Mouse (Mus musculus): ENCODE results near the gene Schip1.

Gene Schip1

GRCm38 (mm10) chr3:68585213-68585612 is 520.6 kb downstream of the Schip1 start:
- DNase-seq (ENCODE audit: low spot score): no peak

GRCm38 (mm10) chr3:68586646-68587064 is 522.1 kb downstream of the Schip1 start:
- no peak for DNase-seq (ENCODE audit: low spot score)

GRCm38 (mm10) chr3:68587567-68588245 is 523.1 kb downstream of the Schip1 start:
- no peak for DNase-seq (ENCODE audit: low spot score)

GRCm38 (mm10) chr3:68589220-68589840 is 524.7 kb downstream of the Schip1 start:
- no peak for DNase-seq (ENCODE audit: low spot score)

GRCm38 (mm10) chr3:68590436-68590835 is 525.8 kb downstream of the Schip1 start:
- DNase-seq (ENCODE audit: low spot score): no peak

GRCm38 (mm10) chr3:68592575-68592974 is 528.0 kb downstream of the Schip1 start:
- no peak for DNase-seq (ENCODE audit: low spot score)

- no peak for DNase-seq (ENCODE audit: low spot score)
These were observed 528.7 kb downstream of the Schip1 start for GRCm38 (mm10) chr3:68593073-68593867.

- no peak for DNase-seq (ENCODE audit: low spot score)
These were observed 530.8 kb downstream of the Schip1 start for GRCm38 (mm10) chr3:68595316-68595925.

GRCm38 (mm10) chr3:68596938-68597337 is 532.3 kb downstream of the Schip1 start:
- no peak for DNase-seq (ENCODE audit: low spot score)

- DNase-seq (ENCODE audit: low spot score): no peak
These were observed 538.3 kb downstream of the Schip1 start for GRCm38 (mm10) chr3:68602891-68603290.

- no peak for DNase-seq (ENCODE audit: low spot score)
These were observed 539.9 kb downstream of the Schip1 start for GRCm38 (mm10) chr3:68604467-68604866.

- DNase-seq (ENCODE audit: low spot score): no peak
These were observed 540.4 kb downstream of the Schip1 start for GRCm38 (mm10) chr3:68604962-68605361.

- no peak for DNase-seq (ENCODE audit: low spot score)
These were observed 541.5 kb downstream of the Schip1 start for GRCm38 (mm10) chr3:68605942-68606603.

GRCm38 (mm10) chr3:68606730-68607129 is 542.1 kb downstream of the Schip1 start:
- no peak for DNase-seq (ENCODE audit: low spot score)

GRCm38 (mm10) chr3:68607336-68607735 is 542.7 kb downstream of the Schip1 start:
- no peak for DNase-seq (ENCODE audit: low spot score)

- DNase-seq (ENCODE audit: low spot score): no peak
These were observed 544.4 kb downstream of the Schip1 start for GRCm38 (mm10) chr3:68608848-68609497.

- DNase-seq (ENCODE audit: low spot score): no peak
These were observed 545.4 kb downstream of the Schip1 start for GRCm38 (mm10) chr3:68610011-68610410.

- DNase-seq (ENCODE audit: low spot score): no peak
These were observed 546.1 kb downstream of the Schip1 start for GRCm38 (mm10) chr3:68610598-68611261.

GRCm38 (mm10) chr3:68615042-68615810 is 550.6 kb downstream of the Schip1 start:
- DNase-seq (ENCODE audit: low spot score): no peak

GRCm38 (mm10) chr3:68616363-68616762 is 551.8 kb downstream of the Schip1 start:
- no peak for DNase-seq (ENCODE audit: low spot score)
